Mouse (Mus musculus) liver, adult 2 months (tissue): ENCODE results near the gene Ace2.

Experiments used
- CTCF ChIP-seq: fragments of 200-500 bp; IDR thresholded peaks from 2 replicates; pipeline ENCODE4 v1.5.1; 2011; ENCODE audit warnings: low read depth, low read length, control low read depth
- POLR2A ChIP-seq: fragments of 200-500 bp; IDR thresholded peaks from 2 replicates; pipeline ENCODE4 v1.6.1; 2011; ENCODE audit warnings: low read length, control low read depth; ENCODE audit not compliant: insufficient read depth; ENCODE audit errors: extremely low read depth

- TF ChIP-seq CTCF (no peak), POLR2A (no peak)
These were observed 36.6 kb downstream of the Ace2 start for GRCm38 (mm10) chrX:164175780-164176179.
